Mouse (Mus musculus) olfactory bulb, adult 2 months (tissue): ENCODE measurements around the gene Gm29133. TPM values are rescaled to one million over a fixed set of nuclear protein-coding genes. Genes with fewer than 3 reads are reported as not detected.

Experiments
- H3K27ac ChIP-seq: fragments of 200-500 bp; 2 replicates; pipeline ENCODE4 v1.5.1; 2012; ENCODE audit warnings: low read depth, low read length; ENCODE audit not compliant: insufficient read depth
- H3K4me1 ChIP-seq: fragments of 200-500 bp; 2 replicates; pipeline ENCODE4 v1.6.1; 2012; ENCODE audit warnings: low read length; ENCODE audit not compliant: control insufficient read depth, insufficient read depth
- H3K4me3 ChIP-seq: fragments of 200-500 bp; 2 replicates; pipeline ENCODE4 v1.5.1; 2012; ENCODE audit warnings: mild to moderate bottlenecking, low read depth, low read length, moderate library complexity; ENCODE audit not compliant: insufficient read depth
- CTCF ChIP-seq: fragments of 200-500 bp; IDR thresholded peaks from 2 replicates; pipeline ENCODE4 v1.5.1; 2012; ENCODE audit warnings: low read depth, mild to moderate bottlenecking, low read length, moderate library complexity; ENCODE audit not compliant: insufficient read depth
- POLR2A ChIP-seq: fragments of 200-500 bp; IDR thresholded peaks from 2 replicates; pipeline ENCODE4 v1.6.1; 2012; ENCODE audit warnings: mild to moderate bottlenecking, low read depth, low read length, moderate library complexity; ENCODE audit not compliant: insufficient read depth
- WGBS: fragments of 180-500 bp; shearing (Covaris S2); methylation state at CpG from one replicate; pipeline ENCODE4 v1.1.7; 2018; 5-methylcytosine and 5-hydroxymethylcytosine counted together
- polyA plus RNA-seq: library from polyadenylated mRNA; stranded (reverse); fragments of >200 nt; gene quantifications from 2 replicates; pipeline ENCODE4 v1.2.4, GENCODE M21; 2012; ENCODE audit warnings: low replicate concordance; ENCODE audit not compliant: missing spikeins, insufficient read depth, insufficient read length

Gene Gm29133
- polyA plus RNA-seq, 1 experiment, result not detected

DNA sequence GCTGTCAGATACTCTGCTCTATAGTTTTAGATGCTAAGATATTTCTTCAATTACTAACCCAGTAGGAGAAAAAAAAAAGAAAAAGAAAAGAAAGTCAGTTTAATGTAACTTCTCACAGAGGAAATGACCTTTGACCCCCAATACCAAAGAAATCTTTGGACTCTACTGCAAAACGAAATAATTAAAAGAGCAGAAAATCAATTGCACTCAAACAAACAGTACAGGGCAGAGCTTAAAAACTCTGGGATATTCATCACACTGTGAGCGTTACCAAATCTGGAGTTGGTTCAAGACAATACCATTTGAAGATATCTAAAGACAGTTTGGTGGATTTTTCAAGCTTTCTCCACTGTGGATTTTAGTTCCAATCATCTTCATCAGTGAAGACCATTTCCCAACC, 15.4 kb downstream of the Gm29133 start:
- no peaks in the 10 kb centered on the region for H3K4me1 ChIP-seq
- TF ChIP-seq POLR2A (no peak), CTCF (no peak)
- no peak overlapping the region for H3K27ac ChIP-seq
- H3K4me3 ChIP-seq, result no peak overlapping the region
- 77% methylated on average over 2 of the region's 2 CpGs for WGBS

DNA sequence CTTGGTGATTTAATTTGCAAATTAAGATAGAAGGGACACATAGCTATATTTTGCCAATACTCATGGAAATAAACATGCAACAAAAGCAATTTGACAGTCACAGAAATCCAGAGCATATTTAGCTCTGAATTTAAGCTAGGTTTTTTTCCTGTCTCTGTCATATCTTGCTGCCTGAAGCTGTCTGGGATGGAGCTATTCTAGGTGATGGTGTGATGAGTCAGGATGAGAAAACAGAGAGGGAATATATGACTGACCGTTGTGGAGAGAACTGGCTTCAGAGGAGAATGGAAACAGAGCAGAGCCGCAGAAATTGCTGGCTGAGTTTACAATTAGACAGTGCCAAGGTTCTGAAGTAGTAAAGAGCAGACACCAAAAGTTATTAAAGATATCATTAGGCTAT, 26.3 kb downstream of the Gm29133 start:
- no peak overlapping the region for H3K4me3 ChIP-seq
- H3K27ac ChIP-seq, result no peak overlapping the region
- TF ChIP-seq POLR2A (no peak), CTCF (no peak)
- 70% methylated on average over 2 of the region's 2 CpGs for WGBS
- no peaks in the 10 kb centered on the region for H3K4me1 ChIP-seq

DNA sequence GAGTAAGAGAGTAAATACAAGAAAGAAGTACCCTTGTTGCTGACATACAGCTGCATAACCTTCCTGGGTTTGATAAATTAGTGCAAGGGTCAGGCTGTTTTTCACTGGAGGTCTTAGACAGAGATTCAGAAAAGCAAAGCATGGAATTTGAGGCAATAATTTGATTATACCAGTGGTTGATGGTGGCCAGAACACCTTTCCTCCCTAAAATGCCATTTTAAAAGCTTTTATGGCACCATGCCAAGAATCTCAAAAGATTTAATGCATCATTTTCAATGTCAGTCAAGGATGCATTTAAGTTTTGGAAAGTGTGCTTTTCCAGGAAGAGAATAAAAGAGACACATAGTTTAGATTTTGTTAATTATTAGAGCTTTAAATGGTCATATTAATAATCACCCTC, 60.0 kb downstream of the Gm29133 start:
- H3K4me3 ChIP-seq, result no peak overlapping the region
- no peaks in the 10 kb centered on the region for H3K4me1 ChIP-seq
- TF ChIP-seq POLR2A (no peak), CTCF (no peak)
- no peak overlapping the region for H3K27ac ChIP-seq

DNA sequence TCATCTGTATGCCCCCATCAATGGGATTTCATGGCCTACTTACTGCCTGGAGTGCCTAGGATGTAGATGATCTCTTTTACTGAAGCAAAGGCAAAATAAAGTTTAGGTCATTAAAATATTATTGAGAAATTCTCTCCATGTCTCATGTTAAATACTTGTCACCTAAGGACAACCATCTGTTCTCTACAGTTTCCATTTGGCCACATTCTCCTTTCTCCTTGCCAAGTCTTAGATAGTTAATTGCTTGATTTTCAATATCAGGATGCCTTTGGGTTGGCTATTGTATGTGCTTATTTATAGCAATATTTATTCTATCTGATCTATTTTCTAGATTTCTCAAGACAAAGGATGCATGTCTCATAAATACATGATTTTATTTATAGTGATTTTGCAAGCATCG, 75.9 kb downstream of the Gm29133 start:
- Histone ChIP-seq H3K4me1 (no peaks in the 10 kb centered on the region), H3K4me3 (no peak overlapping the region), H3K27ac (no peak overlapping the region)
- 96% methylated on average over 1 of the region's 1 CpGs for WGBS
- no peak for TF ChIP-seq POLR2A
- no peak for TF ChIP-seq CTCF

DNA sequence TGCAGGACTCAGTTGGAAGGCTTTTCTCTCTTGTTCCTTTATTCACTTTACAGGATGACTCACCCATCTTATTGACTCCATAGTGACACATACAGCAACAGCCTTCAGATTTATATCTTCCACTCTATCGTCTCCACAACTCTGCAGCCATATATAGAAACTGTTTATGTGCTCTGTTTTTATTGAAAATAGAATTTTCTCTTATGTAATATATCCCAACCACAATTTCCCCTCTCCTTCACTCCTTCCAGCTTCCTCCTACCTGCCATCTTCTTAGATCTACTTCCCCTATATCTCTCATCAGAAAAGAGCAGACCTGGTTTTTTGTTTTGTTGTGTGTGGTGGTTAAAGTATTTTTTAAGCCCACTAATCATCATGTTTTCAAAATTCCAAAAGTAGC, 76.5 kb downstream of the Gm29133 start:
- no peak overlapping the region for H3K4me3 ChIP-seq
- 58% methylated on average over 1 of the region's 1 CpGs for WGBS
- TF ChIP-seq CTCF (no peak), POLR2A (no peak)
- no peak overlapping the region for H3K27ac ChIP-seq
- H3K4me1 ChIP-seq, result no peaks in the 10 kb centered on the region

DNA sequence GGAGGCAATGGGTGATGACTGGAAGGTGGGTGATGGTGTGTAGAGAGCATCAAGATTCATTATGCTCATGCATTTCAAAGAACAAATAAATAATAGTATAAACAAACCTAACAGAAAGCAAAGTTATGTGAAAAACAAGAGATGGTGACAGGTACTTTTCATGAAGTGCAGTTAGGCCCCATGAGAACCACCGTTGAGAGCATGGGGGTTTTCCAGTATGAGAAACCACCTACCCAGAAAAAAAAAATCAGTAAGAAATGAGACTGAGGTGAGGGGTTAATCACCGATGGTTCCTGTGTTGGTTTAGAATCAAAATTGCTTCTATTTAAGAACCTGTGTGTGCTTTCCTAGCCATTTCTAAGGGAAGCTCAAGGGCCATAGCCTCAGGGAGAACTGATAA, 86.8 kb downstream of the Gm29133 start:
- H3K4me1 ChIP-seq, result no peaks in the 10 kb centered on the region
- H3K27ac ChIP-seq, result no peak overlapping the region
- TF ChIP-seq CTCF (no peak), POLR2A (no peak)
- H3K4me3 ChIP-seq, result no peak overlapping the region
- 90% methylated on average over 2 of the region's 2 CpGs for WGBS

DNA sequence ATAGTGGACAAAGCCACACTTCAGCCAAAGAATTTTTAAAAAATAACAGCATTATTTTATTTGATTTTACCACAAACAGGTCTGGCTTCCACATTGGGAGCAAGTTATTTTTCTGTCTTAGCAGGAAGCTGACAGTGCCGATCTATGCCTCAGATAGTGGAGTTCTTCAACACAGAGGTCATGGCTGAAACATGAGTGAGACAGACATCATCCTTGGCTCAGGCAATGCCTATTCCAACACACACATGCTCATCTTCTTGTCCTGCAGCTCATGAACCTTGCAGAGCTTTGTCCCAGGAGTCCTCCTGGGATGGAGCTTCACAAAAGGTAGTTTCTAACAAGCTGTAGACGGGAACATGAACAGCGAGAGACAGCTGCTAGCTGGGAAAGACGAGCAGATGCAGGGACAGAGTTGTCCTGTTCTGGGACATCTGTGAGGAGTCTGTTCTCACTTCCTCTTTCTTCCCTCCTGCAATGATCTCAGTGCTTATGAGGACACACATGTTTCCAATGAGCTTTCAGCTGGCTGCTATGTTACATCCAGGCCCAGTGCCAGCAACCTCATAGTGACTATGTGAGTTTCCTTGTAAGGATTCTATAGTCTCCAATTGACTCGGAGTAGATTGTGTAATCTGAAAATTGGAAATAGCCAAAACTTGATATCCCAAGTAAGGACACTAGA, 87.4 kb downstream of the Gm29133 start:
- TF ChIP-seq CTCF (no peak), POLR2A (no peak)
- 76% methylated on average over 5 of the region's 5 CpGs for WGBS

More for the DNA sequence above, 87.4 kb downstream of the Gm29133 start:
- no peaks in the 10 kb centered on the region for H3K4me1 ChIP-seq
- no peak overlapping the region for H3K4me3 ChIP-seq
- no peak overlapping the region for H3K27ac ChIP-seq

Other genes with a start within 250 kb of the Gm29133 start
- not detected in 2 replicates for gene Pdcd10, start 191.3 kb upstream of the Gm29133 start, polyA plus RNA-seq
- 169 and 279 TPM in 2 replicates for gene Serpini1, start 190.7 kb upstream of the Gm29133 start, polyA plus RNA-seq
- not detected in 2 replicates for gene Golim4, start 208.8 kb downstream of the Gm29133 start, polyA plus RNA-seq